Mouse (Mus musculus) midbrain, embryonic 13.5 days (tissue): ENCODE results near the gene Gm13272. TPM values are rescaled to one million over a fixed set of nuclear protein-coding genes. Genes with fewer than 3 reads are reported as not detected.

Experiments
- polyA plus RNA-seq: library from polyadenylated mRNA; unstranded; fragments of >200 nt; fragmentation: Nextera tagmentation; extraction: Ambion mirVana; gene quantifications from 2 replicates; pipeline ENCODE4 v1.2.1, GENCODE M21; 2015

Gm13272 gene
- polyA plus RNA-seq, 1 experiment from 2014 or later = not detected

Other genes starting within 250 kb of the Gm13272 start
- not detected in 2 replicates for gene Ifna15, start 221.6 kb upstream of the Gm13272 start, polyA plus RNA-seq
- not detected in 2 replicates for gene Ifna14, start 208.1 kb upstream of the Gm13272 start, polyA plus RNA-seq
- gene Ifna9, start 187.5 kb upstream of the Gm13272 start, polyA plus RNA-seq = not detected in 2 replicates
- not detected in 2 replicates for gene Ifna12, start 176.5 kb upstream of the Gm13272 start, polyA plus RNA-seq
- gene C87499, start 145.4 kb upstream of the Gm13272 start, polyA plus RNA-seq = not detected in 2 replicates
- not detected in 2 replicates for gene Ifna13, start 135.4 kb upstream of the Gm13272 start, polyA plus RNA-seq
- not detected in 2 replicates for gene Ifna16, start 102.9 kb upstream of the Gm13272 start, polyA plus RNA-seq
- not detected in 2 replicates for gene Ifna2, start 95.9 kb upstream of the Gm13272 start, polyA plus RNA-seq
- not detected in 2 replicates for gene Ifnab, start 88.5 kb upstream of the Gm13272 start, polyA plus RNA-seq
- gene Gm26566, start 58.0 kb upstream of the Gm13272 start, polyA plus RNA-seq = 1.6 and 1.7 TPM in 2 replicates
- gene Klhl9, start 57.4 kb upstream of the Gm13272 start, polyA plus RNA-seq = 132 and 146 TPM in 2 replicates
- not detected in 2 replicates for gene Gm13271, start 25.0 kb upstream of the Gm13272 start, polyA plus RNA-seq
- not detected in 2 replicates for gene Gm13283, start 19.7 kb upstream of the Gm13272 start, polyA plus RNA-seq
- gene Gm13290, start 6.0 kb upstream of the Gm13272 start, polyA plus RNA-seq = not detected in 2 replicates
- not detected in 2 replicates for gene Gm13289, start 2.9 kb upstream of the Gm13272 start, polyA plus RNA-seq
- 0.22 TPM in 1 of 2 replicates, not detected in the other for gene Ifnz, start 2.3 kb downstream of the Gm13272 start, polyA plus RNA-seq
- not detected in 2 replicates for gene Gm13276, start 5.9 kb downstream of the Gm13272 start, polyA plus RNA-seq
- gene Gm13277, start 8.8 kb downstream of the Gm13272 start, polyA plus RNA-seq = not detected in 2 replicates
- not detected in 2 replicates for gene Gm13278, start 11.7 kb downstream of the Gm13272 start, polyA plus RNA-seq
- gene Gm13275, start 14.6 kb downstream of the Gm13272 start, polyA plus RNA-seq = not detected in 2 replicates
- not detected in 2 replicates for gene Gm13279, start 17.5 kb downstream of the Gm13272 start, polyA plus RNA-seq
- 0.19 and 0.28 TPM in 2 replicates for gene Gm13285, start 19.8 kb downstream of the Gm13272 start, polyA plus RNA-seq
- not detected in 2 replicates for gene Gm13287, start 23.4 kb downstream of the Gm13272 start, polyA plus RNA-seq
- not detected in 2 replicates for gene Gm13288, start 25.7 kb downstream of the Gm13272 start, polyA plus RNA-seq
- gene Ifna7, start 36.4 kb downstream of the Gm13272 start, polyA plus RNA-seq = not detected in 2 replicates
- not detected in 2 replicates for gene Ifna11, start 40.1 kb downstream of the Gm13272 start, polyA plus RNA-seq
- not detected in 2 replicates for gene Ifna6, start 47.6 kb downstream of the Gm13272 start, polyA plus RNA-seq
- gene Ifna5, start 55.7 kb downstream of the Gm13272 start, polyA plus RNA-seq = not detected in 2 replicates
- gene Ifna4, start 62.0 kb downstream of the Gm13272 start, polyA plus RNA-seq = not detected in 2 replicates
- gene Ifna1, start 70.2 kb downstream of the Gm13272 start, polyA plus RNA-seq = not detected in 2 replicates
- gene Ifne, start 100.4 kb downstream of the Gm13272 start, polyA plus RNA-seq = not detected in 2 replicates